Mouse (Mus musculus) hindbrain, postnatal 0 days (tissue): ENCODE data around the gene Olfr1309. TPM values are rescaled to one million over a fixed set of nuclear protein-coding genes. Genes with fewer than 3 reads are reported as not detected.
"Not testable (repeated sequence)": the region's sequence is repeated elsewhere in the genome, so short reads cannot be mapped to it uniquely, and the experiment has no call there.

Source experiments
- ATAC-seq: fragments of 200-750 bp; cut with Nextera tagmentation; 2 replicates; pipeline ENCODE4 v1.8.0; 2017; ENCODE audit warnings: mild to moderate bottlenecking, moderate TSS enrichment, moderate library complexity
- DNase-seq: peaks from one replicate; pipeline ENCODE4 v3.0.0-alpha.2; 2015; ENCODE audit warnings: low spot score
- H3K27ac ChIP-seq: fragments of 300-500 bp; sonication (generic); 2 replicates; pipeline ENCODE4 v1.5.1; 2014; ENCODE audit warnings: mild to moderate bottlenecking
- H3K27me3 ChIP-seq: fragments of 300-500 bp; sonication (generic); 2 replicates; pipeline ENCODE4 v1.6.1; 2014; ENCODE audit warnings: low read length, mixed read lengths; ENCODE audit not compliant: insufficient read depth
- H3K36me3 ChIP-seq: fragments of 300-500 bp; sonication (generic); 2 replicates; pipeline ENCODE4 v1.6.1; 2014; ENCODE audit warnings: low read length, mixed read lengths; ENCODE audit not compliant: insufficient read depth
- H3K4me1 ChIP-seq: fragments of 300-500 bp; sonication (generic); 2 replicates; pipeline ENCODE4 v1.6.1; 2014; ENCODE audit warnings: antibody characterized with exemption, low read length, mixed read lengths; ENCODE audit not compliant: insufficient read depth
- H3K4me2 ChIP-seq: fragments of 300-500 bp; sonication (generic); 2 replicates; pipeline ENCODE4 v1.6.1; 2014; ENCODE audit warnings: low read depth, mild to moderate bottlenecking, low read length, moderate library complexity, mixed read lengths
- H3K4me3 ChIP-seq: fragments of 300-500 bp; sonication (generic); 2 replicates; pipeline ENCODE4 v1.5.1; 2014; ENCODE audit warnings: low read length
- H3K9ac ChIP-seq: fragments of 300-500 bp; sonication (generic); replicated peaks from 2 replicates; pipeline ENCODE4 v1.6.1; 2014; ENCODE audit warnings: mild to moderate bottlenecking, low read length, moderate library complexity, mixed read lengths
- H3K9me3 ChIP-seq: fragments of 300-500 bp; sonication (generic); 2 replicates; pipeline ENCODE4 v1.6.1; 2016; ENCODE audit warnings: low read length, mixed read lengths
- CTCF ChIP-seq: IDR thresholded peaks from 2 replicates; pipeline ENCODE4 v1.5.1; 2016; ENCODE audit warnings: antibody characterized with exemption, control low read depth, low read depth
- WGBS: fragments of 180-500 bp; shearing (Covaris S2); extraction: QIAGEN DNeasy Blood & Tissue Kit; methylation state at CpG from one replicate; pipeline ENCODE4 v1.1.7; 2014; 5-methylcytosine and 5-hydroxymethylcytosine counted together
- polyA plus RNA-seq: library from polyadenylated mRNA; unstranded; fragments of >200 nt; fragmentation: Nextera tagmentation; extraction: Ambion mirVana; gene quantifications from 2 replicates; pipeline ENCODE4 v1.2.1, GENCODE M21; 2015
- total RNA-seq: library from RNA; depleted of rRNA; stranded (reverse); fragments of >200 nt; gene quantifications from 2 replicates; pipeline ENCODE4 v1.2.3, GENCODE M21; 2014; rRNA removed

Gene Olfr1309
- total RNA-seq (0.11 TPM in 1 of 2 replicates, not detected in the other), polyA plus RNA-seq (not detected in 2 replicates)

DNA sequence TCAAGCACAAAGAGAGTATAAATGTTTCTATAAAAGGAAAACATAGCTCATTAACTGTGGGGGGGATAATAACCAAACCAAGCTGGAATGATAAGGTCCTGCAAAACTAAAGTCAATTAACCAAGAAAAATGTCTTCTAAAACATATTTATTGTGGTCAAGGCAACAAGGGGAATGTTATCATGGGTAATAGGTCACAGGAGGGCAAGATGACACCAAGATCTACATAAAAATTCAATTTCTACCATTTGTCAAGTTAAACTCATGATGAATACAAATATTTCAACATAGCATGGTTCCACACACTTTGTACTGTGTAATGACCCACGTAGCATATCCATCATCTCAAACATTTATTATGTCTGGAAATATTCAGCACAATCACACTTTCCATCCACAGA is at the start of gene Olfr1309:
Gene Olfr1309, minus strand, starts transcription at position 101 of the 400 bp plus-strand sequence.
- Histone ChIP-seq H3K4me2 (no peak within 1 kb of the TSS), H3K27ac (no peak within 1 kb of the TSS), H3K4me1 (no peaks in the 10 kb centered on the region), H3K36me3 (no peaks in the 10 kb centered on the region), H3K9ac (no peak within 1 kb of the TSS), H3K9me3 (no peaks in the 10 kb centered on the region), H3K4me3 (no peak within 1 kb of the TSS), H3K27me3 (no peaks in the 10 kb centered on the region)
- DNase-seq, result no peak
- no peak for ATAC-seq
- WGBS, result 67% methylated on average over 1 of the region's 1 CpGs
- TF ChIP-seq CTCF, result no peak

DNA sequence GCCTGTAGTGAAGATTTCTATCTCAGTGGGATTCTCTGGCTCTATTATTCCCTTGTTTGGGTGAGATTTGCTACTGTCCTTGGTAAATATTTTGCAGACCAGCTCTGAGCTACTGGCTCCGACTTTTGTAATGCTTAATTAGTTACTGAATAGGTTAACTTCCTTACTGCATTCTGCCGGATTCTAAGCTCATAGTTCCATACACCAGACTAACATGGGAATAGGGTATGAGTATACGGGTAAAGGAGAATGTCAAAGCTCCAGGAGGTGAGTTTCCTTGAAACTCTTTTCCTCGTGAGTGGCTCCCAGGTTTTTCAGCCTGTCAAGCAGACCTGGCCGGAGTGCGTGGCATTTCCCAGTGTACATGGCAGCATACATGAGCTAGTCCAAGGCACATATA is 36.9 kb upstream of the Olfr1309 start:
- not testable (repeated sequence) for H3K27me3 ChIP-seq, H3K9ac ChIP-seq, H3K4me1 ChIP-seq, H3K4me3 ChIP-seq, H3K36me3 ChIP-seq, ATAC-seq, H3K4me2 ChIP-seq, H3K27ac ChIP-seq, DNase-seq, H3K9me3 ChIP-seq
- WGBS, result 46% methylated on average over 6 of the region's 6 CpGs

DNA sequence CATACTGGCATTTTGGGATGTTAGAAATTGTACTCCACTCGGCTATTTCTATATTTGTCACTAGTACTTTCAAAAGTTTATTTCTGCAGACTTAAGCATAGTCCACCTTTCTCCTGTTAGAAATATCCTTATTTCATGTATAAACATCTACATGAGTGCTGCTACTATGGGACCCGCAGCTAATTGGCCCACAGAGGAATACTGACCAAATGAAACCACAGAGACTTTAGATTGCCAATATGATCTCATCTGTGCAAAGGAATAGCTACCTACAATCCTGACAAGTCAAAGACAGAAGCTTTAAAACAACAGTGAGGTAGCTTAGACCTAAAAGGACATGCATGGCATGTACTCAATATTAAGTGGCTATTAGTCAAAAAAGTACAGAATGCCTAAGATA is 34.2 kb upstream of the Olfr1309 start, which contains the start of gene Olfr1311:
Gene Olfr1311, minus strand, starts transcription at position 101 of the 400 bp plus-strand sequence.
- WGBS, result 89% methylated on average over 2 of the region's 2 CpGs
- no peak for TF ChIP-seq CTCF
- Histone ChIP-seq H3K9me3 (no peaks in the 10 kb centered on the region), H3K36me3 (no peaks in the 10 kb centered on the region), H3K4me3 (no peak within 1 kb of the TSS), H3K27me3 (no peaks in the 10 kb centered on the region), H3K4me2 (no peak within 1 kb of the TSS), H3K4me1 (no peaks in the 10 kb centered on the region), H3K9ac (no peak within 1 kb of the TSS), H3K27ac (no peak within 1 kb of the TSS)
- DNase-seq, result no peak
- no peak for ATAC-seq

DNA sequence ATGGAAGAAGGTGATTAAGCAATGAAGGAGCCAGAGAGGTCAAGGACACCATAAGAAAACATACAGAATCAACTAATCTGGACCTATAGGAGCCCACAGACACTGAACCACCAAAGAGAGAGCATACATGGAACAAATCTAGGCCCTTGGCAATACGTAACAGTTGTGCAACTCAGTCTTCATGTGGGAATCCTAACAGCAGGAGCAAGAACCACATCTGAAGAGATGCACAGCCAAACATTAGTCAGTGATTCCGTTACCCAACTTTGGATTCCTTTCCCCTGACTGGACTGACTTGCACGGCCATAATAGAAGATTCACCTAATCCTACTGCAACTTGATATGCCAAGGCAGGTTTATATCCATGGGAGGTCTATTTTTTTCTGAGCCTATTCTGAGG is 24.8 kb upstream of the Olfr1309 start:
- H3K4me1 ChIP-seq, result no peaks in the 10 kb centered on the region
- DNase-seq, result no peak
- TF ChIP-seq CTCF, result no peak
- H3K9me3 ChIP-seq, result 0 out of 2 replicates have a peak, but pooled peaks cover 2% of the 10 kb centered on the region
- H3K36me3 ChIP-seq, result no peaks in the 10 kb centered on the region
- H3K27me3 ChIP-seq, result no peaks in the 10 kb centered on the region
- no peak for ATAC-seq
- H3K4me3 ChIP-seq, result no peak overlapping the region
- no peak overlapping the region for H3K27ac ChIP-seq
- no peak overlapping the region for H3K4me2 ChIP-seq
- H3K9ac ChIP-seq, result no peak overlapping the region
- 81% methylated on average over 3 of the region's 3 CpGs for WGBS

DNA sequence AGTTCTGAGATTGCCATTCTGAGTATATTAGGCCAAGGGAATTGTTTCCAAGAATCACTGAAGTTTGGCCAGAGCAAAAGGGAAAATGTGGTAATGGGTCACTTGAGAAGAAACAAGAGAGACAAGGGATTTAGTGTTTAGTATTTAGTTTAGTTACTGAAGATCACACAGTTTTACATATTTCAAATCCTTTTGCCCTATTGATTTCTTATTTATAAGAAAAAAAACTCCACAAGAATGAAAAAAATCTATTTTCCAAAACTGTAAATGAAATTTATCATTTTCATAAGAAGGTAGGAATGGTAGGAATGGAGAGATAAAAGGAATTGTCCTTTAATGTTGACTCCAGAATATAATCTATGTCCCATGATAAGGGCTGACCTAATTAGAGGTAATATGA is 22.5 kb upstream of the Olfr1309 start, which contains the start of gene Olfr1310:
Gene Olfr1310, minus strand, starts transcription at position 101 of the 400 bp plus-strand sequence.
- no peak within 1 kb of the TSS for H3K4me2 ChIP-seq
- no peak within 1 kb of the TSS for H3K4me3 ChIP-seq
- no peak for TF ChIP-seq CTCF
- no peak within 1 kb of the TSS for H3K9ac ChIP-seq
- no peaks in the 10 kb centered on the region for H3K27me3 ChIP-seq
- ATAC-seq, result no peak
- H3K9me3 ChIP-seq, result 0 out of 2 replicates have a peak, but pooled peaks cover 2% of the 10 kb centered on the region
- DNase-seq, result no peak
- H3K27ac ChIP-seq, result no peak within 1 kb of the TSS
- H3K4me1 ChIP-seq, result no peaks in the 10 kb centered on the region
- no peaks in the 10 kb centered on the region for H3K36me3 ChIP-seq

DNA sequence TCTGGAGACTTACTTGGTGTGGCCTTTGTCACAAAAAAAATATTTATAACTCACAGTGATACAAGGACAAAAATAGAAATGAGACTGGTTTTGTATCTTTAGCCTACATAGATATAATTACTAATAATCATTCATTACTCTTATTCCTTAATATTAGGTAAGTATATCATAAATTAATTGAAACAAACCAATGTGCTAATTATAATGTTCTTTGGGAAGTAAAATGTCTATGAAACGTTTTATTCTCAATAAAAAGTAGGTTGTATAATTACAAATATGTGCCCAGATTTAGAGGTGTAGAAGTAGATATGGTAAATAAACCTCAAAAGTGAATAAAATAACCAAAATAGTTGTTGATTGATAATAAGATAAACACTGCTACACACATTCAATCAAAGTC is 25.2 kb downstream of the Olfr1309 start, which contains the start of gene Olfr1308:
Gene Olfr1308, minus strand, starts transcription at position 101 of the 400 bp plus-strand sequence.
- Histone ChIP-seq H3K4me2 (no peak within 1 kb of the TSS), H3K27me3 (no peaks in the 10 kb centered on the region), H3K27ac (no peak within 1 kb of the TSS), H3K4me3 (no peak within 1 kb of the TSS), H3K36me3 (no peaks in the 10 kb centered on the region), H3K4me1 (no peaks in the 10 kb centered on the region), H3K9me3 (no peaks in the 10 kb centered on the region), H3K9ac (no peak within 1 kb of the TSS)
- no peak for DNase-seq
- no peak for TF ChIP-seq CTCF
- 56% methylated on average over 1 of the region's 1 CpGs for WGBS
- ATAC-seq, result no peak

DNA sequence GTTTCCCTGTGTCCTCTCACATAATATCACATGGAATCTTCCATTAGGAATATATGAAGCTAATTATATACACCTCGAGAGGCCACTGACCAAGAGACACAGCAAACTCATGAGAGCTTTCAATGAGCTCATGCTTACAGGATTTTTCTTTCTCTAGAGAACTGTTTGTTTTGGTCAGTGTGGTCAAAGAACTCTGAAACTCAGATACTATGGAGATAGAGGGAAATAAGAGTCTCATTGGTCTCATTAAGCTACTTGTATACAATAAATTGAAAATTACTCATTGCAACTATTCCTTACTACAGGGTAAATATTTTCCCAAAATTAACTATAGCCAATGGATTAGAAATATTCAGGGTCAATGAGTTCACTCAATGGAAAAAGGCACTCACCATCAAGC is 40.7 kb downstream of the Olfr1309 start, which contains the start of gene Olfr1307:
Gene Olfr1307, minus strand, starts transcription at position 101 of the 400 bp plus-strand sequence.
- no peak for DNase-seq
- WGBS, result 74% methylated on average over 1 of the region's 1 CpGs
- TF ChIP-seq CTCF, result no peak
- Histone ChIP-seq H3K27ac (no peak within 1 kb of the TSS), H3K36me3 (no peaks in the 10 kb centered on the region), H3K4me3 (no peak within 1 kb of the TSS), H3K27me3 (no peaks in the 10 kb centered on the region), H3K4me2 (no peak within 1 kb of the TSS), H3K4me1 (no peaks in the 10 kb centered on the region), H3K9me3 (no peaks in the 10 kb centered on the region), H3K9ac (no peak within 1 kb of the TSS)
- ATAC-seq, result no peak

Other genes with a start within 250 kb of the Olfr1309 start
- gene Olfr1301, start 239.3 kb downstream of the Olfr1309 start, total RNA-seq, result not detected in 2 replicates
- gene Olfr1301, start 239.3 kb downstream of the Olfr1309 start, polyA plus RNA-seq, result not detected in 2 replicates
- gene Olfr1302, start 212.9 kb downstream of the Olfr1309 start, total RNA-seq, result not detected in 2 replicates
- gene Olfr1302, start 212.9 kb downstream of the Olfr1309 start, polyA plus RNA-seq, result 0.10 TPM in 1 of 2 replicates, not detected in the other
- not detected in 2 replicates for gene Olfr1303, start 169.9 kb downstream of the Olfr1309 start, total RNA-seq
- not detected in 2 replicates for gene Olfr1303, start 169.9 kb downstream of the Olfr1309 start, polyA plus RNA-seq
- gene Olfr1305, start 113.1 kb downstream of the Olfr1309 start, total RNA-seq, result not detected in 2 replicates
- gene Olfr1305, start 113.1 kb downstream of the Olfr1309 start, polyA plus RNA-seq, result not detected in 2 replicates
- not detected in 2 replicates for gene Olfr1306, start 74.0 kb downstream of the Olfr1309 start, total RNA-seq
- not detected in 2 replicates for gene Olfr1306, start 74.0 kb downstream of the Olfr1309 start, polyA plus RNA-seq
- not detected in 2 replicates for gene Olfr1307, start 40.8 kb downstream of the Olfr1309 start, total RNA-seq
- gene Olfr1307, start 40.8 kb downstream of the Olfr1309 start, polyA plus RNA-seq, result not detected in 2 replicates
- gene Olfr1308, start 25.3 kb downstream of the Olfr1309 start, total RNA-seq, result not detected in 2 replicates
- gene Olfr1308, start 25.3 kb downstream of the Olfr1309 start, polyA plus RNA-seq, result not detected in 2 replicates
- not detected in 2 replicates for gene Olfr1310, start 22.4 kb upstream of the Olfr1309 start, total RNA-seq
- gene Olfr1310, start 22.4 kb upstream of the Olfr1309 start, polyA plus RNA-seq, result not detected in 2 replicates
- not detected in 2 replicates for gene Olfr1311, start 34.1 kb upstream of the Olfr1309 start, total RNA-seq
- gene Olfr1311, start 34.1 kb upstream of the Olfr1309 start, polyA plus RNA-seq, result not detected in 2 replicates
- not detected in 2 replicates for gene Olfr1312, start 60.0 kb upstream of the Olfr1309 start, total RNA-seq
- not detected in 2 replicates for gene Olfr1312, start 60.0 kb upstream of the Olfr1309 start, polyA plus RNA-seq
- gene Olfr1313, start 87.6 kb upstream of the Olfr1309 start, total RNA-seq, result not detected in 2 replicates
- not detected in 2 replicates for gene Olfr1313, start 87.6 kb upstream of the Olfr1309 start, polyA plus RNA-seq
- not detected in 2 replicates for gene Olfr1314, start 106.5 kb upstream of the Olfr1309 start, total RNA-seq
- gene Olfr1314, start 106.5 kb upstream of the Olfr1309 start, polyA plus RNA-seq, result not detected in 2 replicates
- 0.21 TPM in 1 of 2 replicates, not detected in the other for gene Olfr1315-ps1, start 125.2 kb upstream of the Olfr1309 start, total RNA-seq
- gene Olfr1315-ps1, start 125.2 kb upstream of the Olfr1309 start, polyA plus RNA-seq, result not detected in 2 replicates
- not detected in 2 replicates for gene Olfr1316, start 144.7 kb upstream of the Olfr1309 start, total RNA-seq
- gene Olfr1316, start 144.7 kb upstream of the Olfr1309 start, polyA plus RNA-seq, result not detected in 2 replicates
- not detected in 2 replicates for gene Olfr1317, start 150.0 kb upstream of the Olfr1309 start, total RNA-seq
- not detected in 2 replicates for gene Olfr1317, start 150.0 kb upstream of the Olfr1309 start, polyA plus RNA-seq
- gene Olfr1318, start 163.9 kb upstream of the Olfr1309 start, total RNA-seq, result not detected in 2 replicates
- 0.14 TPM in 2 replicates for gene Olfr1318, start 163.9 kb upstream of the Olfr1309 start, polyA plus RNA-seq
- gene Lpcat4, start 249.2 kb upstream of the Olfr1309 start, total RNA-seq, result 21.3 and 44.7 TPM in 2 replicates
- gene Lpcat4, start 249.2 kb upstream of the Olfr1309 start, polyA plus RNA-seq, result 20.8 and 22.8 TPM in 2 replicates